Mouse (Mus musculus) spleen, adult 18-20 months (tissue): ENCODE data around the gene Gramd1b.

Experiments
- DNase-seq, 2 experiments: peaks; one replicate each; pipeline ENCODE4 v3.0.0; 2022; ENCODE audit warnings: mixed read lengths in 2 of 2

Gramd1b gene

DNA sequence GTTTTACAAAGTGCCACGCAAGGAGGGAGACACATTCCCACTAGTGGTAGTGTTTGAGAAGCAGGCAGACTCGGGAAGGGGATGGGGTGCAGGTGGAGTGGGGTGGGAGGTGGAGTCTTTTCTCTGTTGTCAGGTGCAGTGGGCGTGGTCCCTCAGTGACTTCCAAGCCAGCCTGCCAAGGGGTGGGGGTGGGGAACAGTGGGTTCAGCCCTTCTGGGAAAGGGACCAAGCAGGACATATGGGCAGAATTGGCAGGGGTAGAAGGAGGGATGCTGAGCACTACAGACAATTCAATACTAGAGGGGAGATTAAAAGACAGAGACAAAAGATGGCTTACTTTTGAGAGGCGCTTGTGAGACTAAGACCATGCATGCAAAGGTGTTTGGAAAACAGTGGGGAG, 198.9 kb downstream of the Gramd1b start:
- no peak for DNase-seq

DNA sequence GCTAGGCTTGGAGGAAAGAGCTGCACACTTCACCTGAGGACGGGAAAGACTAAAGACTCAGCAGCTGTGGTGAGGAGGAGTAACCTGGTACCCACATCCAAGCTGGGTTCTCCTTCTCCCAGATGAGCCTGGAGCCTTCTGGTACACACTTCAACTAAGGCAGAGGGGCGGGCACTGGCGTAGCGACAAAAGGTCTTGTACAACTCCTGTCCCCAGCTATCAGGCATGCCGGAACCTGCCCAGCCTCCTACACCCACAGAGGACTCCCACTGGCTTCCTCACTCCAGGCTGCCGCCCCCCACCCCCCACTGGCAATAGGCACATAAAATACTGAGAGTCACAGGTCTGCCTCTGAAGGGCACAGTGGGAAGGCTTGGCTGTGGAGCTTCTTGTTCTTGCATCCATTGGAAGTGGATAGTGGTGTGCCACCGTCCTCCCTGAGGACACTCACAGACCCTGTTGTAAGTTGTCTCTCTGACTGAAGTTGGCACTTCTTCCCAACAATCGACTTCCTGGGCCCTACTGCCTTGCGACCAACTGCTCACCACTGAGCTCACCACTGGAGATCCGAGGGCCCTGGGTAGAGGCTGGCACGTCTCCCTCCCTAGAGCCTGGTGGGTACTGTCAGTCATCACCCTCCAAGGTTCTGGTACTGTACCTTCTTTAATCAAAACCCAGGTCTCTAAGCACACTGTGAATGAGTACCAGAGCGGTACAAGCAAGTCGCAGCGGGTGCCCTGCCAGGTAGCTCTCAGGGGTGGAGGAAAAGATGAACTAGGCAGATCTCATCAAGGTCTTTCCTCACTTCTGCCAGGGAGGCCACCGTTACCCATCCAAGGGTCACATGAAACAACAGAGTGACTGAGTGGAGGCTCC, 199.5 kb downstream of the Gramd1b start:
- DNase-seq: no peak

DNA sequence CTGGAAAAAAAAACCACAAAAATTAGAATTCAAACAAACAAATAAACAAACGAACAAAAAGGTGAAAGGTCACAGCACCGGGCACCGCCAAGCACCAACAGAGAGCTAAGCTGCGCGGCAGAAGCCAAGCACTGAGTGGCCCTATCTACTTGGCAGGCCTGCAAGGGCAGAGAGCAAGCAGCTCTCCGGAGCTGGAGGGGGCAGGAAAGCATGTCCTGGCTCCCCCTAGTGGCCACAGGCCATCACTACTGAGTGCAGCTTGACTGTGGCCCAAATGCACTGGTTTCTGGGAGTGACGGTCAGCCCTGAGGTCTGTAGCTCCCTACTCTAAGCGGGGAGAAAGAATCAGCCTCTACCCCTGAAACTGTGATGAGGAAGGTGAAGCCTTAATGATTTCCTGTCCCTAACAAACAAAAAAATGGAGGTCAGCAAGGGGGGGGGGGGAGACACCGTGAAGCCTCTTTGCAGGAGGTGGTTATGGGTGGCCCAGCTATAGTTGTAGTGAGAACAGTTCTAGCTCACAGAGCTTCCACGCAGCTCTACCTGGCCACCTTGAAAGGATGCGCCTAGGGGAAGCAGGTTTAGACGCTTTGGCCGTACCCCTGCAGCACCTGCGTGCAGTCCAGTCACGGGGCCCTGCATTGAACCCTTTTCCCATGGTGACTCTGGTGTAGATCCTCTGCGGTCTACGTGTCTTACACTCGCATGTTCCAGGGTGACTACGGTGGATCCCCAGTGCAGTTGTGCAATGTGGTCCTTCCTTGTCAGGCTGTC, 200.4 kb downstream of the Gramd1b start:
- DNase-seq: peak; percentile 60 to 79

DNA sequence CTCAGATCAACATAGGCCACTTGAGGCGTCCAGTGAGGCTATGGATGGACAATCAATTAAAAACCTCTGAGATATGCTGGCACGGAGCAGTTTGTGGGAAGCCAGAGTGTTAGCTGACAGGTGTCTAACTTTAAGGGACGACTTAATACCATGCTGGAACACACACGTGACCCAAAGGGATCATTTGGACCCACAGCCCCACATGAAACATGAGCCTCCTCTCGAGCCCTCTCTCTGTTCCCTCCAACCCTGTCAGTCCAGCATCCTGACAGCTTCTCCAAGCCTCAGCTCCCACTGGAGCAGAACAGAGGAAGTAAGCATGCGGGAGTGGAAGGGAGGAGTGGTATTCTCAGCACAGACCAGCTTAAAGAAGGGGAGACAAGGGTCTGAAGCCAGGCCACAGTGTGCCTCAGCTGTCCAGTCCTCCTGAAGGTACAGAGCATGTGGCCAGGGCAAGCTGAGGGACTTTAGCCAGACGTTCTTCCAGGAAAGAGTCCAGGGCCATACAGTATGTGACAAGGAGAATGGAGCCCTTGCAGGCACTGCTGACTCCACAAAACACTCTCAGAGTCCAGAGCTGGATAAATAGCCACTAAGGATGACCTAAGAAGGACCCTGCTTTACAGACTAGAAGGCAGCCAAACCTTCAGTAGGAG, 204.8 kb downstream of the Gramd1b start:
- no peak for DNase-seq

DNA sequence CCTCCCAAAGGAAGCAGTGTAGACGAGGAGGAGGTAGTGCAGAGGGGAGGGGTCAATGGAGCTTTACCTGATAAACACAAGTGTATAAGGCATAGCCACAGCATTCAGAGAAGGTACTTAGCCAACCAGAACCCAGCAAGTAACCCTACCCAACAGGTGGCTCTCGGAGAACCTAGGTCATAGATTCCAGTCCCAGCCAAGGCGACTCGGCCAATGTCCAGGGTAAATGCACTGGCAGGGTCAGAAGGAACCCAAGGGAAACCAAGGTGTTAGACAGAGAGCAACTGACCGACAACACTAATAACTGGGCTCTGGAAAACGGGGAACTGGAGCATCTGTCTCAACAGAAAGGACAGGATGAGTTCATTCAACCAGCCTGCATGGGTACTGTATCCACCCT, 206.4 kb downstream of the Gramd1b start:
- DNase-seq: no peak

DNA sequence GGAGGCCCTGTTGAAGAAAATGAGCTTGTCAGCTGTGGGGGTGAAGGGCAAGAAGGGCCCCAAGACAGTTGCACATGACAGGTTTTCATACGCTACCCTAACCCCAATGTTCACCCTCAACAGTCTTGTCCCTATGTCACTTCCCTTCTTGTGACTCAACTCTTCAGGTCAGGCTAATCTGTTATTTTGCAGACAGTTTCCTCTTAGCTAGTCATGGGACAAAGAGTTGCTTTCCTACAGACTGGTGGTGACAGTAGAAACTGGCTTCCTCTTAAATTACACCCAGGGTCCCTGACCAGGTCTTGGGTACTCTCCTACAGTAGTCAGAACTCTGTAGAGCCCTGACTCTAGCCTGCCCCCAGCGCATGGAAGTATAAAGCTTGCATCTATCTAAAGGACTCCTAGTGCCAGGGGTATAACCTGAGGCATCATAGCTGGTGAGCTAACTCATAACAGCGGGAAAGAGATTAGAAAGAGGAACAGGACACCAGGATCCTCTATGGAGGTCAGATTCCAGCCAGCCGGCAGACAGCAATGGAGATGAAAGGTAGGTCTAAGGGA, 206.9 kb downstream of the Gramd1b start:
- DNase-seq: no peak

DNA sequence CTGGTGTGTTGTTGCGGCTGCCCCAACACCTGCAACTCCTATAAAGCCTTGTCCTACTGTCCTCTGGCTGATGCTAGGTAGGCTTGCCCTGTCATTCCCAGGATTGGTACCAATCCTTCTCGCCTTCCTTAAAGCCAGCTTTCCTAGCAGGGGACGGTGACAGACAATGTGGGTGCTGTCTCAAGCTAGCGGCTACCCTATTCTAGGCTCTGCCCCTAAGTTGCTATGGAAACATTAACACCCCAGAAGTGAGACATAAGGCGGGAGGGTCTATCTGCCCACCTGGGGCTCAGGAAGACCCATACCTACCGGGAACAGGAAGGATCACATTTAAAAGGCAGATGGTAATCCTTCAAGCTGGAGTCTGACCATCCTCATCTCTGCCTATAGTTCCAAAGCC, 207.4 kb downstream of the Gramd1b start:
- DNase-seq: no peak

DNA sequence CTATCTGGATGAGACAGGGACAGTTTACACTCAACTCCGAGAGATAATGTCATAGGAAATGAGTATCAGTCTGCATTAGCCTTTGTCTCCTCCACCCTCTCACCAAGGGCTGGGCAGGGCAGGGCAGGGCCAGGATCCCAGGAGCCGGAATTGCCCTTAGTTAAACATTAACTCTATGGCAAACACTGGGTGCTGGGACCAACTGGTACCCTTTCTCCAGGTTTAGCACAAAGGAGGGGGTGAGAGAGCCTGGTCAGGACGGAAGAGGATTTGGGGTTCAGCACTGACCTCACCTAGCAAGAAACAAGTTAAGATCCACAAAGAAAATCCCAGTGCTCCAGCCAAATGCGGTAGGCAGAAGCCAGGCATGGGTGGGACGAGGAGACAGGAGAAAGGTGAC, 208.0 kb downstream of the Gramd1b start:
- DNase-seq: no peak

DNA sequence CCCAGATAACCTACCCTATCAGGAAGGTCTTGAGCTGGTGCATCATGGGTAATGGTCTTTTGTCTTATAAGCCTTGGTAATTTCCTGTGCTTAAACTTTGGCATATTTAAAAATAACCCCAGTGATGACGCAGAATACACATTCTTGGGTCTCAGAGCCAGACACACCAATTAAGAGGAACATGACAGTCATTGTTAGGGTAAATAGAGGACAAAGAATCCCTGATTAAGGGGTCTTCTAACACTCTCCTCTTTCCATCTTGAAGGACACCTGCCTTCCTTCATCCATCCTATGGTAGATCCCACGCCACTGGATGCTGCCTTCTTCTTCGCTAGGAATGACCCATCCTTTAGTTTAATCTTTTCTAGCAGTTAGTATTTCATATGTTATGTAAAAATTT, 208.8 kb downstream of the Gramd1b start:
- DNase-seq: no peak

DNA sequence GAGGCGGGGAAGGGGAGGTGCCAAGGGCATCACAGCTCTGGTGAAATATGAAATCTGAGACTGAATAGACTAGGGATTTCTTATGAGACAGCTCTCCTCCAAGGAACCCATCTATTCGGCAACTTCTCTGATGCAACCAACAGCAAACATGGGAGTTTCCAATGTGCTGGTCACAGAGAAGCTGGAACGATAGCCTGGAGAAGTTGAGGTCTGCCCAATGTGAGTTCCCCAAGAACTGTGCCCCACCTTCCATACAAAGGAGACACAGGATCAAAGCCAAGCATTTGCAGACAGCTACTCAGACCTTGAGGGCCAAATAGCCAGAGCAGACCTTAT, 209.5 kb downstream of the Gramd1b start:
- no peak for DNase-seq

DNA sequence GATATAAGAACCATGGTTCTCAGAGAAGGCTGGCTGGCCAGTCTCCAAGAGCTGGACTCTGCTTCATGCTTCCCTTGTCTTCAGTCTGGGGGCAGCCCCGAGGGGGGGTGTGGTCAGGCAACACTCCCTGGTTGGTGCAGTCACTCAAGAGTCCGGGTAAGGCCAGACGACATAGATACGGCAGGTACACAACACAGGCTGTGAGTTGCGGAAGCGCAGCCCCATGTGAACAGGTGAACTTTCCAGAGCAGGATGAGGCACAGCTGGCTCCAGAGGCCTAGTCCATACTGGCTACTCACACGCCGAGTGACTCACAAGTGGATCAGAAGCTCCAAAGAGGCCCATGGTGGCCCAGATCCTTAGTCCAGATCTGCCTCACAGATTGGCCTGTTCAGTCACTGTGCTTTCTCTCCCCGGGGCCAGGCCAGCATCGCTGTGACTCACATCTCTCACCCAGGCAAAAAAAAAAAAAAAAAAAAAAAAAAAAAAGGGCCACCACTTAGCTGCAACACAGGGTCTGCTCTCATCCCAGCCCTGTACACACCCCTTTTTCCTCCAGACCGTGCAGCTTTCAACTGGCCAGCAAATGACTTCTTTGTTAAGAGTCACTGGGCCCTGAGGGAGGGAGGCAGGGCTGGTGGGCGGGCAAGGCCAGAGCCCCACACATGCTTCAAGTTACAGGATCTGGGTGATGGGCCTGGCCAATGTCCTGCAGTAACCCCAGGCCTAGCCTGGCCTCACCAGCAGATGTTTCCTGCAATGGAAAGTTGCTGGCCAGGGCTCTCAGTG, 210.1 kb downstream of the Gramd1b start:
- peak; percentile 18 to 38 for DNase-seq

DNA sequence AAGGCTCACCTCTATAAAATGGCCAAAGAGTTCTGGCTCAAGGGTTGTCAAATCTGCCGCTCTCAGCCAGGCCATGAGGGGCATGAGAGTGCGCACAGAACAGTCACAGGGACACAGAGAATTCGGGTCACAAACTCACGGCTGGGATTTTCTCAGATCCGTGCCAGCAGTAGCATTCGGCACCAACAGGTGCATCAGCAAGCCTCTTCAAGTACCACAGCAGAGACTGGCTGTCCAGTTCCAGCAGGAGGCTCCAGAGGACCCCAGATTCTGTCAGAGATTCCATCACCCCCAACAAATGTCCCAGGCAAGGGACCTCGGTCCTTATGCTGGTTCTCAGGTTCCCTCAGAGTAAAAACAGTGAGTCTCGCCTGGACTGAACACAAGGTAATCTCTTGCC, 210.8 kb downstream of the Gramd1b start:
- DNase-seq: no peak

DNA sequence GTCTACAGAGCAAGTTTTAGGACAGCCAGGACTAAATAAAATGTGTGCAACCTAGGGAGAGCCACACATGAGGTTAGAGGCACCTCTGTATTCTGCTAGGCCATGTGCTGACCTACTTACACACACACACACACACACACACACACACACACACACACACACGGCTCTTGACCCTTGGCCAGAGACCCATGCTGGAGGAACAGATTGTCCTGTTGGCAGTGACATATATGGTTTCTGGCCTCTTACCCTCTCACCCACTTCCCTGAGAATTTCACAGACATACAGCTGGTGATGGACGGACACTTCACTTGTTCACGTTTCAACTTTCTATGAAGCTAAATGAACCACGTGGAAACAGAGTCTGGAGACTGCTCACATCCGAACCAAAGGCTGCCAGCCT, 212.4 kb downstream of the Gramd1b start:
- no peak for DNase-seq

DNA sequence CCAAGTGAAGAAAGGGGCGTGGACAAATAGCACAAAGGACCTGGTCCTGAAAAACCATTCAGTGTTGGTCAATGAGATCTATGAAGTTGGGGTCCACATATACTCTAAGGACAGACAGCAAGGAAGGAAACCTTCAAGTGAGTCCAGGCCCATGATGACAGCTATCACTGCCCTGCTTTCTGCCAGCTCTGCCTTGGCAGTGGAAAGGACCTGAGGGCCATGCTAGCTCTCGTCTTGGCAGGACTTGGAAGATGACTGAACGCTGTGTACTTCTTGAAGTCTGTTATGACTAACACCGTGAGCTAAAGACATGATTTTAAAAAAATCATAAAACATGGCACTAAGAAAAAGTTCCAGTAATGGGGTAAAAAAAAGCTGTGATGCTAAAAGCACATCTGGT, 213.4 kb downstream of the Gramd1b start:
- DNase-seq: no peak

DNA sequence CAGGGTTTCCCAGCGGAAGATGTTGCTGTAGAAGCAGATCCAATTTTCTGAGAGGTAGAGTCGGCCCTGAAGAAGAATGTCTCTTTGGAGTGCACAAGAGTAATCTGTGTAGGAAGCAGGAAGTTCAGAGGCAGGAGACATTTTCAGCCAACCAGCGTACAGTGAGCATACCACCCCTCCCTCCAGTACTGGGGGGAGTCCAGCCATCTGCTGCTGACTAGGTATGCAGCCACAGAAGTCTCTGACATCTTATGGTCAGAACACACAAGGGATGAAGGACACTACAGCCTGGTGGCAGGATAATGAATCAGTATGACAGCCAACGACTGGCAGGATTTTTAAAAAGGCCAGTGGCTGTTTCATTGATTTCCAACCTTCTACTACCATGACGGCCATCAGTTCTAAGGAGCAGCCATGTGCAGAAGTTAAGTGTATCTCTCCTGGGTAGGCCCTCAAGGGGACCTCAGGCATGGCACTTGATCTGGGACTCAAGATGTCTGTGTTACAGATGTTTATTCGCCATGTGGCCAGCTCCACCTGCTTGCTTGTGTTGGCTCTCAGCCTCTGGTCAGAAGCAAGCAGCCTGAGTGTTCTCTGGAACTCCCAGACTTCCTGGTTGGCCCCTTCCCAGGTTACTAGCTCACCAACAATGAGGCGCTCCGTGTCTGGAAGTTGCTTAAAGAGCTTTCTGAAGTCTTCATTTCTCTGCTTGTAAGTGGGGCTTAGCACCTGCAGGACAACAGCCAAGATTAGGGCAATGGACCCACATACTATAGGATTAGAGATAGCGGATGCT, 214.1 kb downstream of the Gramd1b start:
- no peak for DNase-seq

DNA sequence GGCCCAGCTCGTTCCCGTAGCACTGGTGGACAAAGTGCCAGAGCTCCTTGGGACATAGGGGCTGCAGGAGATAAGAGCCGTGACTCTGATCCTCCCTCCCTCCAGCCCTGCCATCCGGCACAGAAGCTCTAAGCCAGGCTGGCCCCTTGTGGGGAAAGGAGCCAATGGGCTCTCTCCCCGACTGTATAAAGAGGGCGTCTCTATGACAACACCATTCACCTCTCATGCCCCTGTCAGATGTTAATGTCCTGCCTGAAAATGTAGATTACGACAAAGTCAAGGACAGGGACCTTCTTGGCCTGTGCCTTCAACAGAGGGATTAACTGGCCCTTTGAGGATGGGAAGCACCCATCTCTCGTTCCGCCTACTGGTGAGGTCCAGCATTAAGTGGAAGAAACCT, 219.4 kb downstream of the Gramd1b start:
- no peak for DNase-seq

DNA sequence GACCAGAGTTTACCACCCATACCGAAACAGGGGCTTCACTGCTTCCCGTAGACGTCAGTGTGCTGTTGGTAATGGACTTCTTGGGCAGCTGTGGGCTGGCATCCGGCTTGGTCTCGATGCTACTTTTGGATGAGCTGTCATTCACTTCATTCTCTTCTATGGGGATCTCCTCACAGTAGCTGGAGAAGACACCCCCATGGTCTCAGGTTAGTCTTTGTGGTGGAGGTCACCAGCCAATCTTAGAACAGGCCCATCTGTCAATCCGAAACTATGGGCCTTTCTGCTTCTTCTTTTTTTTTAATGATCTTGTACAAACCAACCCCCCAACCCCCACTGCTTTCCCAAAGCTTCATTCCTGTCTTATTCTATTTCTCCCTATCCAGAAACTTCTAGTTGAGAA, 221.3 kb downstream of the Gramd1b start:
- no peak for DNase-seq

DNA sequence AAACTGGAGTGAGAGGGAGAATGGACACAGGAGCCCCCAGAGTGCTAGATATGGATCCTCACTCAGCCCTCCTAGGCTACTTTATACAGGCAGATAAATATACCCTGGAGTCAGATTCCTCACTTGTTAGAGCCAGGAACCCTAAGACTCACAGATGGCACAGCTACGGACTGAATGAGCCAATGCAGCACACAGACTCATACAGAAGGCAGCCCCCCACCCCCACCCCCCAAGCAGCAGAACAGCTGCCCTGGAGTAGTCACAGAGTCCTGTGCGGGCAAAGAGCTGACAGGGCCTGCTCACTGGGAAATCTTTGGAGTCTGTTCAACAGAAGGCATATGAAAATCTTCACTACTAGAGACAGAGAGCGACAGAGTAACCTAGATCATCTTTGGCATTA, 223.9 kb downstream of the Gramd1b start:
- no peak for DNase-seq

DNA sequence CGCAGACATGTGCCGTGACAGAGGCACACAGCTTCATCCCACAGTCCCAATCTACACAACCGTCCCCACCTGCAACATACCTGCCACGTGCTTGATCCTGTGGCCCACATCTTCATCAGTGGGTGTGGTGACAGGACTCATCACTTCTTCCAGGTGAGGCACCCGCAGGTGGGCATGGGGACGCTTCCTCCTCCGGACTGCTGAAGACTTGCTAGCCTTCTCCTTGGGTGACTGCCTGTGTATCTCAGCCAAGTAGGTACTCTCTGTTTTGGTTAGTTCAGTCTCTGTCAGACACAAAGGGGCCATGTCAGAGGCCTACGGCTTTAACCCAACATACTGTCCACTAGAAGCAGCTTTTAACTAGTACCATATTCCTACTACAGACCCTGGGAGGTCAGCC, 226.9 kb downstream of the Gramd1b start:
- DNase-seq: no peak

DNA sequence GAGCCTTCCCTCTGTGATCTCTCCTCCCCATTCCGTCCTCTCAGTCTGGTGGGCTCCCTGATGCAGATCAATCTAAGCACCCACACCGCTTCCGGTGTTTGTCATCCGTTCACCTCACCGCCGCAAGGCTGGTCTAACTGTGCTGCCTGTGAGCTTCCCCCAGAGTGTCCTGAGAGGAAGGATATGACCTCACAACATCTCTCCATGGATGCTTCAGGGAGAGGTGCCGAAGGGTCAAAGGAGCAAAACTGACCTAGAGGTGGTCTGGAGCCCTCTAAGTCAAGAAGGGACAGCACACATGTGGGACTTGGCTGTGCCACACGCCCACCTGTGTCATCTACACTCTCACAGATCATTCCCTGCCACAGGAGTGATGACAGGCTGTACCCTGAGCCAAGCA, 228.8 kb downstream of the Gramd1b start:
- no peak for DNase-seq

DNA sequence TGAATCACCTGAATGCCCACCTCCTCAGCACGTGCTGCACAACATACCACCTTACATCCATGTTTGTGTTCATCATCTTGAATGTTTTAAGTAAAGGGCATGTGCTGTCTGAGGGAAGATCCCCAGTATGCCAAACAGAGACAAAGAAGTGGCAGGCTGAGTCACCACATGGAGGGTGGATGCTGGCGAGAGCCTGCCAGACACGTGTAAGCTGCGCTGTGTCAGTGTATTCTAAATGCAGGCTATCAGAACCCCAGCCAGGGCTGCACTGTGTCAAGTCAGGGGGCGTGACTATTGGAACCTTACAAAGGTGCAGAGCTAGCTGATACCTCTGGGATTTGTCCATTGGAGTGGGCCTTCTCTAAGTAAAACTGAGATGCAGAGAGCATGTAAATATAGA, 229.7 kb downstream of the Gramd1b start:
- no peak for DNase-seq
